Mouse (Mus musculus) brain, embryonic 18.5 days (tissue): ENCODE measurements around the gene Rbms1.

ENCODE experiments used
- DNase-seq: peaks from one replicate; pipeline ENCODE4 v3.0.0-alpha.2; 2012; ENCODE audit warnings: low read depth, low spot score

Rbms1 gene

DNA sequence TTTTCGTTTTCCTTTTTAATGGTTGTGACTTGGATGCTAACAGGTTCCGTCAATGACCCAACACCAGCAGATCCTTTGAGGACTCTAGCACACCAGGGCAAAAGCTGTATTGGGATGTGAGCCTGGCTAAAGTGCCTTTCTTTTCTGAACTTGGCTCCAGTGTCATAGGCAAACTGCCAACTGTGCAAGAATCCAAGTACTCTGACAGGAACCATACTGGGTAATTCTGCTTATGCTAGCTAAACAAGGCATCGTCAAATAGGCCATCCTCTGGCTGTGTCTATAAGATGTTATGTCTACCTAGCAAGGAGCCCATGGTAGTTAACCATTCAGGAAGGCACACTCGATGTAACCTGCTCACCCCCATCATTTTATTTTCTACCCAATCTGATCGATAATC is 189.4 kb downstream of the Rbms1 start:
- DNase-seq = no peak

DNA sequence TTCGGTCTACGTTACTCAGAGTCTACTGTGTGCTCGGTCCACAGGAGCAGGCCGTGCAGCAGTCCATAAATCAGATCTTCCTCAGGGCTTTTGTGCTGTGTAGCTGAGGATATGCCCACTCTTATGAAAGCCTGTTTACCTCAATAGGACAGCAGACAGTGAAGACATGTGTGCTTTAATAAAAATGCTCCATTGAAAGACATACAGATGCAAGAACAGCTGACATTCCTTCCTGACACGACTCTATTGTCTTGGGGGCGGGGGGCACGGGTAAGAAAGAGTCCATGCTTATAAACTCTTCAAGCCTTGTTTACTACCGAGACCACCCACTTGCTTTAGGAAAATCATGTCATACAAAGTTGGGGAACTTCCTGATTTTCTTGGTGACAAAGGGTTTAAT is 196.6 kb downstream of the Rbms1 start:
- DNase-seq = no peak

DNA sequence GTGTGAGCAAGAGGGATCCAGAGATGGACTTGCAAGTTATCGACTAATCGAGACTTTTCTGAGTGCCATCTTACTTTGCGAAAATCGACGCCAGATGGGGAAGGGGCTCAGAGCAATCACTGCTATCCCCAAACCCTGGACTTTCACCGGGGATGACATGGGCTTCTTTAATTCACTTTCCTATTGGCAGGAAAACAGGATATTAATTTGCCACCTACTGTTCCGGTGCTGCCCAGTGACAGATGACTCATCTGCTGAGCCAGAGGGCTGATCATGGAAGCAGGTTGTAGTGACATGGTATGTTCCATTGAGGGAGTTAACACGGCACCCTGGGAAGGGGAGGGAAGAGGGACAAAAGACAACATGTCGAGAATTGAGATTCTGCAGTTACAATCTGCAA is 206.8 kb downstream of the Rbms1 start:
- no peak for DNase-seq

DNA sequence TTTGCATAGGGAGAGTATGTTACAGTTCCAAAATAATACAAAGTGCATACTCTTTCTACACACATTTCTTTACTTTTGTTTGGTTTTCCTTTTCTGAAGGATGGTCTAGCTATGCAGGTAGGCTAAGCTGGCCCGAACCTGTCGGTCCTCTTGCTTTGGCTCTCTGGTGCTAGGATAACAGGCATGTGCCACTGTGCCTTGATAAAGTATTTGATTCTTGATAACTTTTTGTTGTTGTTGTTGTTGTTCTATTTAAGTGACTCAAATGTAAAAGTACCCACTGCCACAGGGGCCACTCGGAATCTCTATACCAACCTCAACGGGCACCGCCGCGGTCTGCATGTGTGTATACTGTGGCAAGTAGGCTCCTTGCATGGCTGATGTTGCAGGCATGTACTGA is 207.9 kb downstream of the Rbms1 start:
- DNase-seq = no peak

DNA sequence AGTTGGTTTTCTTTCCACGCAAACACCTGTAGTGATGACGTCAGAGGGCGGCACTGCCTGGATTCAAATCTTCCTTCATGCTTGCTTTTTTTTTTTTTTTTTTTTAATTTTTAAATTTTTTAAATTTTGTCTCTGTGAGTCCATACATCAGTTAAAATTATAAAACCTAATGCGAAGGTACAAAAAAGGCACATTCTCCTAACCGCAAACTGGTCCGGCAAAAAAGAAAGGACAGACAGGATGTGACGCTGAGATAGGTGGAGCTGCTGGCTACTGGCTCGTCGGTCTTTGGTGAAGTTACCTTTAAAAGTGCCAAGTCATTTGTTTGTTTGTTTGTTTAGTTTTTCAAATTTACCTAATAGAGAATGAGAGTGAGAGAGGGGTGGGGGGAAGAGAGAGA is 211.7 kb downstream of the Rbms1 start:
- no peak for DNase-seq

DNA sequence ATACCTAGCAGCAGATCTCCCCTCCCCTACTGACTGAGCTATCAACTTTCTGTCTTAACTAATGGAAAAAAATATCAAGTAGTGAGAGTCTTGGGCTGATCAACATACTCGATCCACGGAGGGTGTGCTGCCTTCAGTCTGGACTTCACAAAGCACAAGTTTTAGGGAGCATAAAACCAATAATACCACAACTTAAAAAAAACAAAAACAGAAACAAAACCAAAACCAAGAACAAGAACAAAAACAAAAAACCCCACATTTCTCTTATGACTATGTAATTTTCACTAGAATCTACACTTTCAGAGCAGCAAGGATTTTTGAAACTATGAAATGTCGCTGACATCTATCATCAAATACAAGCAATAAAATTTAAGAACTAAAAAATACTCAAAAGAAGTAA is 212.4 kb downstream of the Rbms1 start:
- no peak for DNase-seq

DNA sequence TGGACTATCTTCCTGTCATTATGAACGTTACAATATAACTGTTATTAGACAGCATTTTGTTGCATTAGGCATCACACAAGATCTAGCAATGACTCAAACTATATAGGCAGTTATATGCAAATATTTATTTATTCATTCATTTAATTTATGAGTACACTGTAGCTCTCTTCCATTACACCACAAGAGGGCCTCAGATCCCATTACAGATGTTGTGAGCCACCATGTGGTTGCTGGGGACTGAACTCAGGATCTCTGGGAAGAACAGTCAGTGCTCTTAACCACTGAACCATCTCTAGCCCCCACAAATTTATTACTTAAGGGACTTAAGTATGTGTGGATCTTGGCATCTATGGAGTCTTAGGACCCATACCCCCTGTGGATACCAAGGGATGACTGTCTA is 214.4 kb downstream of the Rbms1 start:
- DNase-seq = no peak

DNA sequence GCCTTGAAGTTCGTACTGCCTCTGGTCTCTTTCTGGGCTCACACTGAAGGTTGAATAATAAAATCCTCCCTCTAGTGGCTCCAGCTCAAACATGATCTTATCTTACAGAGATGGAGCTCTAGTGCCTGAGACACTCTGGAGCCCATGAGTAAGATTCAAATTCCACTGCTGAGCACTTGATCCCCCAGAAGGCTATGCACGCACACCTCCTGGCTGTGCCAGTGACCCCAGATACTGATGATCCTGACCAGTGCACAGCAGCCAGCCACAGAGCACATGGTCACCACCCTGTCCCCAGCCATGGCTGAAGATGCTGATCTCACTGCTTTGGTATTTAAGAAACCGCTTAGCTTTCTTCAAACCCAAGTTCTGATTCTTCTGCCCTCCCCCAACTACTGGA is 215.4 kb downstream of the Rbms1 start:
- DNase-seq = no peak

DNA sequence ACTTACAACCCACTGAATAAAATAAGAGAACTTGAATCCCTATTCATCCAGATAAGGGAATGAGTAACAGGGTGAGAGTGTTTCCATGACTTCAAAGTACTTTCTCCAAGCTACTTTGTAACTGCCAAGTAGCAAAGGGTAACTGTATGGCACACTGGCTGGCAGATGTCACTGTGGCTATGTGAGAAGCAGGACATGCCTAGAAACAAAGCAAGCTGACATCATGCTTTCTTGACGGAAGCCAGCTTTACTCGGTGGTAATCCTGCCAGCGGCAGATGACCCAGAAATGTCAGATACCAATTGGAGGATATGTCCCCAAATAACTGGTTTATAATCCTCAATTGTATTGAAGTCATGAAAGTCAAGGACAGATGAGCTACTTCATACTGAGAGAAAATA is 218.3 kb downstream of the Rbms1 start:
- no peak for DNase-seq

DNA sequence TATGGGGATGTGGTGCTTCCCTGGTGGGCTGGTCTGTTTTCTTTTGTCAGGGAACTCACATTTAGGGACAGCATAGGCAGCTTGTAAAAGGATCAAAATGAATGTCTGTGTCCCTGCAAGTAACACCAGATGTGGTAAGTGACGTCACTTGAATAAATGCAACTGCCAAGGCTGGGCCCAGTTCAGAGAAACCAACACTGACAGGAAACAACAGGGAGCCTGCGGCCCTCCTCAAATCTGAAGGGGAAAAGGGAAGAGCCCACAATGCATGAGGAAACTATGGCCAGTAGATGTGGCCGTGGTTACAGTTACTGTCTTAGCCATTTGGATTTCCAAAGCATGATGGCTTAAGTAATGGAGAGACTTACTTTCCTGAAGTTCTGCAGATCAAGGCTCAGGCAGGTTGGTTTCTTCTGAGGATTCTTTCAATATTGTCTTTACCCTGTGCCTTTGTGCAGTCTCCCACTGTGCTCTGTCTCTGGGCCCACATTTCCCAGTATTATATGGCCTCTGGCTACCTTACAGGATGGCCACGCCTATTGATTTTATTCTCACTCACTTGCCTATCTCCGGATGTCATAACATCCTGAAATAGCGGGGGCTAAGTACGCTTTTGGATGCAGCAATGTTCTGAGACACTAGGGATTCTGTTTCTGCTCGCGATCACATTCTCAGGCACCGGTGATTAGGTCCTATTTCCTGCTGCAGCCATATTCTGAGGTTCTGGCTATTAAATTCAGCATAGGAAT is 223.4 kb downstream of the Rbms1 start:
- DNase-seq = no peak

DNA sequence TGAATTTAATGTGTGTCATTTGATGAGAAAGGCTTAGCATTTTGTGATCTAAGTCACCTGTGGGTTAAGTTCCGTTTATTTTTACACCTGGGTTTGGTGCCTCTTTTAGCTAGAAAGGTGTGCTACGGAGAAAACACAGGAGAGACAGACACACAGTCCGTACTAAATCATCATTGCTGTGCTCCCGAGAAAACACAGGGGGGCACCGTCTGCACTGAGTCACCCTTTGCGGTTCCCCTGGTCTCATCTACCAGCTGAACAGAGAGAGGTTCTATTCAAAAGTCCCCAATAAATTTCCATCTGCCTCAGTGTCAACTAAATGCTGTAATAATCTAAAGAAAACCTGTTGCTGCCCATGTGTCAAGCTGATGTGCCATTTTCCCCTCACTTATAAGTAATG is 232.1 kb downstream of the Rbms1 start:
- DNase-seq = no peak

DNA sequence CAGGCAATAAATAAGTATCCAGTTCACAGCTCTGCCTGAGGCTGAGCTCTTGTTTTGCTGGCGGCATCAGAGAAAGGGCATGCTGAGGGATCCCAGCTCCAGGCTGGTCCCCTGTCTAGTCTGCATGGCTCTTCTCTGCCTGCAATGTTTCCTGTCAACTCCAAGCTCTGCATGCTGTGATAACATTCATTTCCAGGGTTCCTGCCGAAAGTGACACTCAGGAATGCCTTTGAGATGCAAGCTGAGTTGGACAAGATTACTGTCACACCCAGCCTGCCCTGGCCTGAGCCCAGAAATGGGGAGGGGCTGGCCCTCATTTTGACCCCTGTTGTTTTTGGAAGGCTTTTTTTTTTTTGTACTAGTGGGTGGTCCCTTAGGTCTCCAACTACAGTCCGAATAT is 233.0 kb downstream of the Rbms1 start:
- DNase-seq = no peak

DNA sequence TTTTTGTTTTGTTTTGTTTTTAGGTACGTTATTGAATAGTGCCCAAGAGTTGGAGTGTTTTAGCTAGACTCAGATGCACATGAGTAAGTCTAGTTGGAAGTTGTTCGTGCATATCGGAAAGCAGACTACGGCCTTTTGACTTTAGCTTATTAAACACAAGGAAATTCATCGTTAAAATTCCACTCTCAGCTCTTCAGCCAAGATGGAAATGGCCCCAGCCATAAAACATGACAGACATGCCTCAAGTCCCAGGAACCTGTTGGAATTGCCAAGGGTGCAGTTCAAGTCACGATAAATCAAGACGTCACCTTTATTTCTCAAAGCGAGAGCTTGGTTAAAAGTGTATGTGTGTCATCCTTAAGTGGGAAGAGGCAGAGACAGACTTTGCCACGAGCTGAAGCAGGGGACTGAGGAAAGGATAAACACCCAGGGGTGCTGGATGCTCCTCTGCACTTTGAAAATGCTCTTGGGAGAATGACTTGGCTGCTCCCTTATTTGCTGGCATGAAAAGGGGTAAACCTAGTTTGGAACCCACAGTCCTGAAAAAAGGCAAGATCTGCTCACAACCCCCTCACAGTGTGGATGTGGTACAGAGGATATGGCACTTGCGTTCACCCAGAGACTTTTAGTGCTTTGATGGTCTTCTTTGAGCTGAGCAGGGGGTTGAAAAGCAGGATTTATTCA is 233.9 kb downstream of the Rbms1 start:
- no peak for DNase-seq

DNA sequence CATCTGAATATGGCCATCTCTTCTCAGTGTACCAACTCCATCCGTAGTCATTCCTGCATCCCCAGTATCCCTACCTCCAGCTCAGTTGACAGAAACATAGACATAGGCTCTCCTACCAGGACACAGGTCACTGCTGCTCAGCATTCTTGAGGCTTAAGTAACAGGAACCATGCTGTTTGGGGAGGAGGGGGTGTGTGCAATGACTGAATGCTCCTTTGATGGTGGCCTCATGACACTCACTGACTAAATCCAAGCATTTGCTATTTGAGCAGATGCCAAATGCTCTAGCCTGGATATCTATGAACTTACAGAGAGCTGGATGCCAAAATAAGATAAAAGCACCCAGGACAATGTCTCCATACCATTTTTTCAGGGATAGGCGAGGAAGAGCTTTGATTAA is 238.3 kb downstream of the Rbms1 start:
- DNase-seq = no peak

DNA sequence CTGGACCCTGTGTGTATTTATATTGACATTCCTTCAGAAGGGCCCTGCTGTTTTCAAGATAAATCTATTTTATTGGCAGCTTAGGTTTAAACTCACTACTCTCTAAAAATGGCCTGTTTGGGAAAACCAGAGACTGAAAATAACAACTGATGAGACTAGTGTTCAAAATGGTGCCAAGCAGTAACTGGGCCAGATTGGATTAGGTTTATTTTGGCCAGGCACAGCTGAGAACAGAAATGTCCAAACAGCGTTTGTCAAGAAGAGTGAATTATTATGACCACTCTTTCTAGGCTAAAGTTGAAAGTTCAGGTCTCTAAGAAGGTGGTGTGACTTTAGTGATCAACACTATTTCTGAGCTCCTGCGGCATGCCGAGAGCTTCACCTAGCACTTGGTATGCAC is 240.0 kb downstream of the Rbms1 start:
- no peak for DNase-seq

DNA sequence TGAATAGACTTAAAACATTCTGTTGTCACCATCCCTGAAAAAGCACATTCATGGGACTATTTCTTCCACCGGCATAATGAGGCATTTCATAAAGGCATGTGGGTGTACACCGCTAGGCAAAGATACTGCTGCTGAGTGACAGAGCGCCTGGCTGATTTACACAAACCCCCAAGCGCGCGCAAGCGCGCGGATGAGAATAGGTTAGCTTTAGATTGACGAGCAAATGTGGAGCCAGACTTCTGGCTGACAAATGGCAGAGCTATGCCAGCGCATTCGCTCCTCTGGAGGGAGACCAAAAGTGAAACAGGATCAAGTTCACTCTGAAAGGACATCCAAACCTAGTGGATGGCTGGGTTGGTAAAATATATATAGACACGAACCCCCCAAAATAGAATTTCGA is 240.5 kb downstream of the Rbms1 start, which contains the start of gene Itgb6:
Itgb6 (minus strand) TSS at position 130 of the 400 bp plus-strand sequence.
- DNase-seq = peak; percentile 61

DNA sequence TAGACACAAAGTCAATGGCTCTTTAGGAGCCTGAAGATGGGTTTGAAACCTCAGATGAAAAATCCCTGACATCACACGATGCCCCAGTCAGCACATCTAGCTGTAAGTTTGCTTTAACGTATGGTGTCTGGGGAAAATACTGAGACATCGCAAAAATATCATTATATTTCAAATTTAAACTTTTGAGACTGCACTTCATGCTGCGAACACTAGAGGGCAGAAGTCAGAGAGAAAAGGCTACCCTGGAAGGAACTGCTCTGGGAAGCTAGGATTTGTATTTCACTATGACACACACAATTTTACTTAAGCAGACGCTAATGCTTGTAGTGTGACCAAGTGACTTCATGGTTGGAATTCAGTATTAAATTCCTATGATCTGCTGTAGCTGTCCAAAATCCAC is 242.1 kb downstream of the Rbms1 start:
- no peak for DNase-seq

DNA sequence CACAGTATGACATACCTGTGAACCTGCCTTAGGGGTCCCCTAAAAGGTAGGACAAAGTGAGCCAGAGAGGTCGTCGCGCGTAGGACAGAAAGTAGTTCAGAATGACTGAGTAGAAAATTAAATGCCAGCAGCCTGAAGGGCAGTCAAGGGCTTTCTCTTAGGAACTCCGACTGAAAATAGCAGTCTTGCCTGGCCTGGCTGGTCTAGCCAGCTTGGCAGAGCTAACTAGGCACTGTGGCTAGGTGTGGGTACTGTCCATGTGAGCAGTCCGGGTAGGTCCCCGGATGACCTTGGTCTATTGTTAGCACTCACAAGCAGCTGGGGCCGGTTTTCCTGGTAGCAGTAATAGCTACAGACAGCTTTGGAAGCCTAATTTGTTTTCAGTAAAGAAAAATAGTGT is 242.8 kb downstream of the Rbms1 start:
- DNase-seq = no peak

DNA sequence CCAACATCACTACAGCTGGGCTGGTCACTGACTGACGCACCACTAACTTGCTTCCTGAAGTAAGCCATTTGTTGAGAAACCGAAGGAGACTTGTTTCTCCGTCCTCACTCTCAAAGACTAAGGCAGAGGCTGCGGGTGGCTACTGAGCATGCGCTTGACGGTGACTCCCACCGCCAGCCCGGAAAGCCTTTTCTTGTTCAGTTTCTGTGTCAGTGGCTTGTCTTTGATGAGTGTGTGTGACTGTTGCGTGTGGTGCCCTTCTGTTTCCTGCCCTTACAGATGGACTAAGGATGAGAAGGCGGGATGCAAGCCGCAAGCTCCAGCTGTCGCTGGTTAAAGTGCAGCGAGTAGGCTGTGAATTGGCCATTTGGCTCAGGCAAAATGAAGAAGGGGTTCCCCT is 245.6 kb downstream of the Rbms1 start:
- no peak for DNase-seq

DNA sequence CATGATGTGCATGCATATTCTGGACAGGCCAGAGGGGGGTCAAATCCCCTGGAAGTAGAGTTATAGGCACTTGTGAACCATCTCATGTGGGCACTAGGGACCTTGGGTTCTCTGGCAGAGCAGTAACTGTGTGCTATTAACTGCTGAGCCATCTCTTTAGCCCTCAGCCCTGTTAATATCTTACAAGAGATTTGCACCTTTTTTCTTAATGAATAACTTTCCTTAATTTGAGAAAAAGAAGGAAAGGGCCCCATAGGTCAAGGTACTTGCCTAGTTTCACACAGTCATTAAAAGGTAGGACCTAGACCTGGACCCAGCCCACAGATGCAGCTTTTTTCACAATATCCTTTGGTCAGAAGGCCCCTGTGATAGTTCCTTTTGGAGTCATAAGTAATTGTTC is 246.4 kb downstream of the Rbms1 start:
- DNase-seq = no peak

DNA sequence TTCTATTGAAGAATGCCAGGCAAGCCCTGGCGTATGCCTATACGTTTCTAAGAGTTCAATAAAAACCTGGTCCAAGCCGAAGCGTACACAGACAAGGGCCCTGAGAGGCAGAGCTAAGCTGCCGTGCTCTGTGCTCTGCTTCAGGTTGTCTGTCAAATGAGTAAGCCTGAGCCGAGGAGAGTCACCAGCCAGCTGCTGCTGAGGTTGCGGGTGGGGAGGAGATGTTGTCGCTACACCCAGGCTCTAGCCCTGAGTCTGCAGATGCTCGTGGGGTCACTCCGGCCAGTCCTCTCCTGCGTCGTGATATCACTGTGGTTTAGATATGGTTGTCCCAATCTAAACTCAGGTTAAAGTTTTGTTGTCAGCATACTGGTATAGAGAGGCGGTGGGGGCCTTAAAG is 247.2 kb downstream of the Rbms1 start:
- no peak for DNase-seq

DNA sequence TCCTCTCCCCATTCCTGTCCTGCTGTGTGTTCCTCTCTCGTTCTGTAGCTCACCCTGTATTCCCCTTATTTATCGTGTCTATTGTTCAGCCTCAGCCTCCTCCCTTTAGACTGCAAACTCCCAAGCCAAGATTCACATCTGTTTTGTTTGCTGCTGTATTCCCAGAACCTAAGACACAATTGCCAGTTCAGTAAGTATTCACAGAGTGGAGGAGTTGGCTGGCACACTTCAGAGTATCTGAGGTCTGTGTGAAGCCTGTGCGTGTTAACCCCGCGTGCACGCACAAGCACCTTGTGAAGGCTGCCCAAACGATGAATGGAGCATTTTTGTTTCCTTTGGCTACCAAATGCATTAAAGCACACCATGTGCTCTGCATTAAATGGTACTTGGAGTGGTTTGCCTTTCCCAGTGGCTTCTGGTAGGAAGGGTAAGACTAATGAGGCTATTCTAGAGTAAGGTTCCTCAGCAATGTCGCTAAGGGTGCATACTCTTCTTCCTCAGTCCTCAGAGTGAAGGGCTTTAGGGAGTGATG is 248.0 kb downstream of the Rbms1 start:
- no peak for DNase-seq

DNA sequence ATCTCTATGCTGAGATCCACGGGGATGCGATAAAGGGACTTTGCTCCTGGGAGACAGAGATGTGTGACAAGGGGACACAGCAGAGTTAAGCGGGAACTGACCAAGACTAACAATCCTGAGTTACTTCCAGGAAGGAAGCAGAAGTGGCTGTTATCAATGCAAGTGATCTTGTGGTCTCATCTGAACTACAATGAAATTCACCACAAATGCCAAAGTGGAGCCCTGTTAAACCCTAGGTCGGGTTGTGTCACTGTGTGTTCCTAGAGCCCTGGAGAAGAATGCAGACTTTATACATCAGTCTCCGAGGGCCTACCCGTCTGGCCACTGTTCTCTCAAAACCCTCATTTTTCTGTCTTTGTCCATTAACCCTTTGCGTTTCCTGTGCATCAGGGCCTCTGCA is 248.5 kb downstream of the Rbms1 start:
- DNase-seq = no peak
